Mouse (Mus musculus): ENCODE results near the gene Gm6034. TPM values are rescaled to one million over a fixed set of nuclear protein-coding genes. Genes with fewer than 3 reads are reported as not detected.
A peak's percentile ranks its signal among the peaks of the same experiment; 100 is the strongest.

Gm6034 gene
- total and polyA plus RNA-seq, 3 experiments, result not detected

DNA sequence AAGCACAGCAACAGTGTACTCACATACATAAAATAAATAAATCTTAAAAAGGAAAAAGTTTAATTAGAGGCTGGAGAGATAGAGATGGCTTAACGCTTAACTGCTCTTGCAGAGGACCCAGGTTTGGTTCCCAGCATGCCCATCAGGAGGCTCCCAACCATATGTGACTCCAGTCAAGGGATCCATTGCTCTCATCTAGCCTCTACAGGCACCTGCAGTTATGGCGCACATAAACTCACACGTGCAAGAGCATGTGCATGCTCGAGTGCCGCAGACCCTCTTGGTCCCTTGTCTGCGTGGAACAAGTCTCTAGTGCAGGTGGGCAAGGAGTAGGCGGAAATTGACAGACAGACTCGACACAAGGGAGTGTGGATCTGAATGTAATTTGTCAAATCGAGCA is 20.7 kb upstream of the Gm6034 start:
- Histone ChIP-seq H3K4me1 (ENCODE audit: insufficient read depth, low read depth, low read length) (peaks cover 66% of the 10 kb centered on the region), H3K9me3 (replicated peaks) (peaks cover 29% of the 10 kb centered on the region), H3K4me3 (ENCODE audit: low read depth, low read length) (no peak overlapping the region; the same call in 1 of the 2 replicates), H3K27me3 (ENCODE audit: insufficient read depth, low read length) (no peaks in the 10 kb centered on the region), H3K36me3 (replicated peaks) (peaks cover 83% of the 10 kb centered on the region)
- ATAC-seq (ENCODE audit: extremely low read depth, insufficient number of reproducible peaks, low FRiP score, poor library complexity, severe bottlenecking), result no peak
- TF ChIP-seq CTCF (IDR thresholded peaks at IDR 0.05; ENCODE audit: low read depth, low read length) (no peak), GATA2 (IDR thresholded peaks at IDR 0.05; ENCODE audit: borderline replicate concordance, low read depth, low read length) (no peak), POLR2AphosphoS5 (IDR thresholded peaks at IDR 0.05; ENCODE audit: insufficient replicate concordance, low read depth, low read length) (no peak), TAL1 (conservative IDR thresholded peaks at IDR 0.05; ENCODE audit: low read depth, low read length) (no peak), GATA1 (IDR thresholded peaks at IDR 0.05; ENCODE audit: borderline replicate concordance, low read length) (no peak)
- no peak for DNase-seq (ENCODE audit: low spot score)

DNA sequence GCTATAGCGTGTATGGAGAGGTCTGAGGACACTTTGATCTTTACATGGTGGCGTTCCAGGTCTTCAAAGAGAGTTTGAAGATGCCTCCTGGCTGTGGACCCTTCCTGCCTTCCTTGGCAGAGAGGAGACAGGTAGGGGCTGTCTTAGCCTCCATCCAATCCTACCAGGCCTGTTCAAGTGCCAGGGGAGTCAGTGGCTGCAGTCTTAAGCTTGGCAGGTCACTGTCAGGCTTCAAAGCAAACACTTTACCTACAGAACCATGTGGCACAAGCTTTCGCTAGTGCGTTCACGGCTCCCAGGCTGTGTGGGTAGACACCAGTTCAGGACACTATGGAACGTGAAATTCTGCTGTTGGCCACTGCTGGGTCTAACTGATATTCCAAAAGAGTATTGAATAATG is 19.8 kb upstream of the Gm6034 start:
- Histone ChIP-seq H3K27me3 (ENCODE audit: insufficient read depth, low read length) (no peaks in the 10 kb centered on the region), H3K4me1 (ENCODE audit: insufficient read depth, low read depth, low read length) (peaks cover 59% of the 10 kb centered on the region), H3K9me3 (replicated peaks) (peaks cover 30% of the 10 kb centered on the region), H3K36me3 (replicated peaks) (peaks cover 79% of the 10 kb centered on the region), H3K4me3 (ENCODE audit: low read depth, low read length) (no peak overlapping the region)
- DNase-seq (ENCODE audit: low spot score) (no peak), ATAC-seq (ENCODE audit: extremely low read depth, insufficient number of reproducible peaks, low FRiP score, poor library complexity, severe bottlenecking) (no peak)
- TF ChIP-seq CTCF (IDR thresholded peaks at IDR 0.05; ENCODE audit: low read depth, low read length), result no peak
- TF ChIP-seq TAL1 (conservative IDR thresholded peaks at IDR 0.05; ENCODE audit: low read depth, low read length), result no peak
- no peak for TF ChIP-seq POLR2AphosphoS5 (IDR thresholded peaks at IDR 0.05; ENCODE audit: insufficient replicate concordance, low read depth, low read length)
- TF ChIP-seq GATA1 (IDR thresholded peaks at IDR 0.05; ENCODE audit: borderline replicate concordance, low read length), result no peak
- no peak for TF ChIP-seq GATA2 (IDR thresholded peaks at IDR 0.05; ENCODE audit: borderline replicate concordance, low read depth, low read length)

DNA sequence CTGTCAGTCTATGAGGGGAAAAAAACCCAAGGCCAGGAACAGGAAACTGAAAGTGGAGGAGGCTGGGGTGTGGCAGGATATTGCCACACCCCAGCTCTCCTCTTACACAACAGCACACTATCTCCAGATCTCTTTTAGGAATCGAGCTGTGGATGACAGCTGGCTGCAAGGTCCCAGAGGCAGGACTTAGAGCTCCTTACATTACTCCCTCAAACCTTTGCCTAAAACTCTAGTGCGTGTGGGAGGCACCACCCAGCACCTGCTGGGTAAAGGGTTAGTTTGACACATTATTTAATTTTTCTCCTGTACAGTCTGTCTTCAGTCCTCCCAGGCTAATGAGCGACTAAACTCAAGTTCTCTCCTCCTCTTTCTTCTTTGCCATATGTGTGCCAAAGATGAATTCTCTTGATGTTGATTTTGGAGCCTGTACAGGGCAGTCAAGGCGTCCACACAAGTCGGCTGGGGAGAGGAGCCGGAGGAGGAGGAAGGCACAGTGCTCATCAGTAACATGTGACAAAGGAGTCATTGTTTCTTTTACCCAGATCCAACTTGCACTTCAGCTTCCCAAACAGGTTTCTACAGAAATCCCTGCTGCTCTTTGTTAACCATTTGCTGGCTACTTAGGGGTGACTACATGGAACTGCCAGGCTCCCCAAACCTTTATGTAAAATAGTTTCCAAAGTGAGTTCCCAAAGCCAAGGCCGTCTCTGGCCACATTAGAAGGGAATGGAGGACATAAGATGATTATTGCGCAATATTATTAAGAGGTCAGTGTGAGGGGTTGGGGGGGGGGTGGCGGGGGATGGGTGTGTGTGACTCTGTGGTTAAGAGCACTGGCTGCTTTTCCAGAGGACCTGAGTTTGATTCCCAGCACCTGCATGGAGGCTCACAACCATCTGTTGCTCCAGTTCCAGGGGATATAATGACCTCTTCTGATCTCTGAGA is 18.8 kb upstream of the Gm6034 start:
- peak; percentile 28; the same call in 1 of the 2 replicates for ATAC-seq (ENCODE audit: extremely low read depth, insufficient number of reproducible peaks, low FRiP score, poor library complexity, severe bottlenecking)
- Histone ChIP-seq H3K4me3 (ENCODE audit: low read depth, low read length) (no peak overlapping the region), H3K4me1 (ENCODE audit: insufficient read depth, low read depth, low read length) (peaks cover 60% of the 10 kb centered on the region), H3K9me3 (replicated peaks) (peaks cover 32% of the 10 kb centered on the region), H3K36me3 (replicated peaks) (peaks cover 80% of the 10 kb centered on the region), H3K27me3 (ENCODE audit: insufficient read depth, low read length) (no peaks in the 10 kb centered on the region)
- TF ChIP-seq POLR2AphosphoS5 (IDR thresholded peaks at IDR 0.05; ENCODE audit: insufficient replicate concordance, low read depth, low read length) (no peak), GATA2 (IDR thresholded peaks at IDR 0.05; ENCODE audit: borderline replicate concordance, low read depth, low read length) (no peak), CTCF (IDR thresholded peaks at IDR 0.05; ENCODE audit: low read depth, low read length) (no peak), TAL1 (conservative IDR thresholded peaks at IDR 0.05; ENCODE audit: low read depth, low read length) (no peak), GATA1 (IDR thresholded peaks at IDR 0.05; ENCODE audit: borderline replicate concordance, low read length) (no peak)
- no peak for DNase-seq (ENCODE audit: low spot score)

DNA sequence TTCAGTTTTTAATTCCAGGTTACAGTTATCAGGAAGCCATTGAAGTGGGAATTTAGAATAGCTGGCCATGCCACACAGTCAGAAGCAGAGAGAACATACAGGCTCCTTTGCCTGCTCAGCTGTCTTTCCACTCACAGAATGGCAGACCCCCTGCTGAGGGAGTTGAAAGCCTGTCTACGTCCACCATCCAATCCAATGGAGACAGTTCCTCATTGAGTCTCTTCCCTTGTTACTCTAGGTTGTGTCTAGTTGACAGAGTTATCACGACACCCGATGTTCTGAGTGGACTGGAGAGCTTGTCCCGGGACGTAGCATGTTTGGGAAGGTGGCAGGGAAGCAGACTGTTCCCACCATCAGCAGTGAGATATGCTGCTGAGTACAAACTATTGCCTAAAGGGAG is 17.6 kb upstream of the Gm6034 start:
- DNase-seq (ENCODE audit: low spot score), result no peak
- Histone ChIP-seq H3K4me1 (ENCODE audit: insufficient read depth, low read depth, low read length) (peaks cover 60% of the 10 kb centered on the region), H3K36me3 (replicated peaks) (peaks cover 75% of the 10 kb centered on the region), H3K4me3 (ENCODE audit: low read depth, low read length) (no peak overlapping the region), H3K27me3 (ENCODE audit: insufficient read depth, low read length) (no peaks in the 10 kb centered on the region), H3K9me3 (replicated peaks) (peaks cover 32% of the 10 kb centered on the region)
- no peak for ATAC-seq (ENCODE audit: extremely low read depth, insufficient number of reproducible peaks, low FRiP score, poor library complexity, severe bottlenecking)
- TF ChIP-seq CTCF (IDR thresholded peaks at IDR 0.05; ENCODE audit: low read depth, low read length), result no peak
- TF ChIP-seq TAL1 (conservative IDR thresholded peaks at IDR 0.05; ENCODE audit: low read depth, low read length), result no peak

DNA sequence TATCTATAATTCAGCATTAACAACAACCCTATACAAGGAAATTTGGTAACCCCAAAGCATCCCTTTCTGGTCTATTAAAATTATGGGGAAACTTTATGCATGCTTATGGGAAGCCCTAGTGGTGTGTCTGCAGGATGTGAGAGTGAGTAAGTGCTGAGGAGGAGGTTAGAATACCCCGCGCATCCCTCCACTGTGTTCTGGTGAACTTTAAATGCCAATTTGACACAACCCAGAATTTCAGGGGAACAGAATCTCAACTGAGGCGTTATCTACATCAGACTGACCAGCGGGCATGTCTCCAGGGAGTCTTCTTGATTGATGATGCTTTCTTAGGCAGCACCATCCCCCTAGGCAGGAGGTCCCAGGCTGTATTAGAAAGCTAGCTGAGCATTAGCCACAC is 16.9 kb upstream of the Gm6034 start:
- H3K4me1 ChIP-seq (ENCODE audit: insufficient read depth, low read depth, low read length), result peaks cover 60% of the 10 kb centered on the region
- H3K9me3 ChIP-seq (replicated peaks), result peaks cover 27% of the 10 kb centered on the region
- no peak overlapping the region for H3K4me3 ChIP-seq (ENCODE audit: low read depth, low read length)
- ATAC-seq (ENCODE audit: extremely low read depth, insufficient number of reproducible peaks, low FRiP score, poor library complexity, severe bottlenecking), result no peak
- peaks cover 73% of the 10 kb centered on the region for H3K36me3 ChIP-seq (replicated peaks)
- H3K27me3 ChIP-seq (ENCODE audit: insufficient read depth, low read length), result no peaks in the 10 kb centered on the region
- no peak for DNase-seq (ENCODE audit: low spot score)
- TF ChIP-seq TAL1 (conservative IDR thresholded peaks at IDR 0.05; ENCODE audit: low read depth, low read length), result no peak
- no peak for TF ChIP-seq GATA1 (IDR thresholded peaks at IDR 0.05; ENCODE audit: borderline replicate concordance, low read length)
- no peak for TF ChIP-seq POLR2AphosphoS5 (IDR thresholded peaks at IDR 0.05; ENCODE audit: insufficient replicate concordance, low read depth, low read length)
- TF ChIP-seq CTCF (IDR thresholded peaks at IDR 0.05; ENCODE audit: low read depth, low read length), result no peak
- TF ChIP-seq GATA2 (IDR thresholded peaks at IDR 0.05; ENCODE audit: borderline replicate concordance, low read depth, low read length), result no peak

DNA sequence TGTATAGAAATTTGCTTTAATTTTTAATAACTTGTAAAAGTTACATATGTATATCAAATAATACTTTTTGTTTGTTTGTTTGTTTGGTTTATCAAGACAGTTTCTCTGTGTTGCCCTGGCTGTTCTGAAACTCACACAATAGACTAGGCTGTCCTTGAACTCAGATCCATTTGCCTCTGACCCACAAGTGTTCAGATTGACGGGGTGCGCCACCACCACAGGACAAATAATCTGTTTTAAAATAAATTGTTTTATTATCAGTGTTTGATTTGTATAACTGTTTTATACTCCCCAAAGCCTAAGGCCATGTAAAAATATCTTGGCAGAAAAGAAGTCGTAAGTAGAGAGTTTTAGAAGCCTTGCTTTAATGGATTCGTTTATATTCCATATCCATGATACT is 15.1 kb upstream of the Gm6034 start:
- TF ChIP-seq GATA1 (IDR thresholded peaks at IDR 0.05; ENCODE audit: borderline replicate concordance, low read length) (no peak), GATA2 (IDR thresholded peaks at IDR 0.05; ENCODE audit: borderline replicate concordance, low read depth, low read length) (no peak), POLR2AphosphoS5 (IDR thresholded peaks at IDR 0.05; ENCODE audit: insufficient replicate concordance, low read depth, low read length) (no peak), CTCF (IDR thresholded peaks at IDR 0.05; ENCODE audit: low read depth, low read length) (no peak), TAL1 (conservative IDR thresholded peaks at IDR 0.05; ENCODE audit: low read depth, low read length) (no peak)
- ATAC-seq (ENCODE audit: extremely low read depth, insufficient number of reproducible peaks, low FRiP score, poor library complexity, severe bottlenecking), result no peak
- H3K4me3 ChIP-seq (ENCODE audit: low read depth, low read length), result no peak overlapping the region
- H3K27me3 ChIP-seq (ENCODE audit: insufficient read depth, low read length), result no peaks in the 10 kb centered on the region
- peaks cover 62% of the 10 kb centered on the region for H3K4me1 ChIP-seq (ENCODE audit: insufficient read depth, low read depth, low read length)
- H3K36me3 ChIP-seq (replicated peaks), result peaks cover 63% of the 10 kb centered on the region
- DNase-seq (ENCODE audit: low spot score), result no peak
- H3K9me3 ChIP-seq (replicated peaks), result peaks cover 16% of the 10 kb centered on the region

Data from G1E (cell line).